Mouse (Mus musculus) heart, postnatal 25 days (tissue): ENCODE results near the gene Necab2. TPM values are rescaled to one million over a fixed set of nuclear protein-coding genes. Genes with fewer than 3 reads are reported as not detected.

Experiments used
- DNase-seq: peaks from one replicate; pipeline ENCODE4 v3.0.0; 2022; ENCODE audit warnings: low spot score
- intact Hi-C: fragments of 180-260 bp; cut with DNase I; formaldehyde crosslinking; loops from one replicate; pipeline ENCODE4 v1.15.1; 2025
- total RNA-seq, 2 experiments: library from RNA; stranded (reverse); gene quantifications; 2 replicates each; pipeline ENCODE4 v1.2.3; 2021

Necab2 gene
- total RNA-seq, 2 experiments from 2014 or later: not detected

GRCm38 (mm10) chr8:119442970-119443369, 3.5 kb upstream of the Necab2 start:
- intact Hi-C loops: no loop called here
- DNase-seq: no peak

- intact Hi-C loops: loop anchor here (5.0 kb wide), 1 partner anchor 230 kb away; no protein-coding TSS in a partner anchor
- no peak for DNase-seq
Observed at GRCm38 (mm10) chr8:119446990-119447780, 666 bp downstream of the Necab2 start.

- no peak for DNase-seq
- intact Hi-C loops: loop anchor here (5.0 kb wide), 1 partner anchor 230 kb away; no protein-coding TSS in a partner anchor
Observed at GRCm38 (mm10) chr8:119447781-119448170, 1.3 kb downstream of the Necab2 start.

- intact Hi-C loops: loop anchor here (5.0 kb wide), 1 partner anchor 228 kb away; no protein-coding TSS in a partner anchor
- no peak for DNase-seq
Observed at GRCm38 (mm10) chr8:119449627-119450026, 3.1 kb downstream of the Necab2 start.

- DNase-seq: no peak
- intact Hi-C loops: no loop called here
Observed at GRCm38 (mm10) chr8:119451131-119451530, 4.6 kb downstream of the Necab2 start.

GRCm38 (mm10) chr8:119452919-119453318, 6.4 kb downstream of the Necab2 start:
- intact Hi-C loops: no loop called here
- no peak for DNase-seq

GRCm38 (mm10) chr8:119456045-119456444, 9.5 kb downstream of the Necab2 start:
- DNase-seq: no peak
- intact Hi-C loops: no loop called here

- DNase-seq: no peak
- intact Hi-C loops: no loop called here
Observed at GRCm38 (mm10) chr8:119459724-119460123, 13.2 kb downstream of the Necab2 start.

- DNase-seq: no peak
- intact Hi-C loops: no loop called here
Observed at GRCm38 (mm10) chr8:119461356-119461755, 14.8 kb downstream of the Necab2 start.

- DNase-seq: no peak
- intact Hi-C loops: no loop called here
Observed at GRCm38 (mm10) chr8:119463709-119464108, 17.2 kb downstream of the Necab2 start.

GRCm38 (mm10) chr8:119466105-119466504, 19.6 kb downstream of the Necab2 start:
- no peak for DNase-seq
- intact Hi-C loops: no loop called here

- intact Hi-C loops: no loop called here
- no peak for DNase-seq
Observed at GRCm38 (mm10) chr8:119466794-119467193, 20.3 kb downstream of the Necab2 start.

- intact Hi-C loops: no loop called here
Observed at GRCm38 (mm10) chr8:119468091-119468490, 21.6 kb downstream of the Necab2 start.

GRCm38 (mm10) chr8:119478684-119479083, 32.2 kb downstream of the Necab2 start:
- intact Hi-C loops: no loop called here

More at GRCm38 (mm10) chr8:119468091-119468490, 21.6 kb downstream of the Necab2 start:
- DNase-seq: no peak

GRCm38 (mm10) chr8:119484145-119484896, 37.8 kb downstream of the Necab2 start:
- intact Hi-C loops: no loop called here
- DNase-seq: no peak

More at GRCm38 (mm10) chr8:119478684-119479083, 32.2 kb downstream of the Necab2 start:
- no peak for DNase-seq

GRCm38 (mm10) chr8:119487093-119487492, 40.6 kb downstream of the Necab2 start:
- intact Hi-C loops: no loop called here
- no peak for DNase-seq

GRCm38 (mm10) chr8:119496848-119497247, 50.3 kb downstream of the Necab2 start:
- no peak for DNase-seq
- intact Hi-C loops: loop anchor here (1.0 to 2.0 kb wide), 2 partner anchors 56 to 85 kb away; no protein-coding TSS in a partner anchor

GRCm38 (mm10) chr8:119499836-119500235, 53.3 kb downstream of the Necab2 start:
- no peak for DNase-seq
- intact Hi-C loops: no loop called here

GRCm38 (mm10) chr8:119501598-119501997, 55.1 kb downstream of the Necab2 start, which contains the start of gene Slc38a8:
Slc38a8 (minus strand) TSS chr8:119501698.
- intact Hi-C loops: no loop called here
- no peak for DNase-seq

GRCm38 (mm10) chr8:119502111-119502510, 55.6 kb downstream of the Necab2 start:
- no peak for DNase-seq
- intact Hi-C loops: no loop called here
